Mouse (Mus musculus): ENCODE data around the gene BC048562.

GRCm38 (mm10) chr9:108469430-108469829 is 33.1 kb downstream of the BC048562 start:
- no peak for TF ChIP-seq CTCF (IDR thresholded peaks at IDR 0.05)
- no peak for TF ChIP-seq POLR2A (IDR thresholded peaks at IDR 0.05; ENCODE audit: insufficient read depth, low read depth, low read length)
- no peak for TF ChIP-seq EP300 (IDR thresholded peaks at IDR 0.05; ENCODE audit: insufficient read depth, low read depth, low read length)
